Mouse (Mus musculus): ENCODE measurements around the gene Mrpl3. TPM values are rescaled to one million over a fixed set of nuclear protein-coding genes. Genes with fewer than 3 reads are reported as not detected.
A peak's percentile ranks its signal among the peaks of the same experiment; 100 is the strongest.

Mrpl3 gene
- polyA plus RNA-seq, 1 experiment, result 1.5 TPM

- Histone ChIP-seq H3K27me3 (ENCODE audit: control insufficient read depth) (no peaks in the 10 kb centered on the region), H3K4me3 (replicated peaks) (no peak overlapping the region), H3K4me1 (ENCODE audit: control insufficient read depth) (peaks cover 10% of the 10 kb centered on the region), H3K9me3 (ENCODE audit: control insufficient read depth, low read length) (no peaks in the 10 kb centered on the region), H3K36me3 (ENCODE audit: control insufficient read depth) (peaks cover 4% of the 10 kb centered on the region)
- TF ChIP-seq TAL1 (IDR thresholded peaks at IDR 0.05; ENCODE audit: low read length), result no peak
- no peak for TF ChIP-seq GATA1 (IDR thresholded peaks at IDR 0.05; ENCODE audit: low read length)
Measured at GRCm38 (mm10) chr9:105050257-105050656, 2.8 kb upstream of the Mrpl3 start.

- peak overlapping the region; percentile 77 for H3K4me3 ChIP-seq (replicated peaks)
- no peaks in the 10 kb centered on the region for H3K27me3 ChIP-seq (ENCODE audit: control insufficient read depth)
- H3K36me3 ChIP-seq (ENCODE audit: control insufficient read depth), result peaks cover 37% of the 10 kb centered on the region
- TF ChIP-seq GATA1 (IDR thresholded peaks at IDR 0.05; ENCODE audit: low read length) (no peak), TAL1 (IDR thresholded peaks at IDR 0.05; ENCODE audit: low read length) (no peak)
- H3K4me1 ChIP-seq (ENCODE audit: control insufficient read depth), result peaks cover 10% of the 10 kb centered on the region
- no peaks in the 10 kb centered on the region for H3K9me3 ChIP-seq (ENCODE audit: control insufficient read depth, low read length)
Measured at GRCm38 (mm10) chr9:105053812-105054211, 773 bp downstream of the Mrpl3 start.

- Histone ChIP-seq H3K4me3 (replicated peaks) (no peak overlapping the region), H3K36me3 (ENCODE audit: control insufficient read depth) (peaks cover 73% of the 10 kb centered on the region), H3K4me1 (ENCODE audit: control insufficient read depth) (no peaks in the 10 kb centered on the region), H3K9me3 (ENCODE audit: control insufficient read depth, low read length) (no peaks in the 10 kb centered on the region), H3K27me3 (ENCODE audit: control insufficient read depth) (no peaks in the 10 kb centered on the region)
- no peak for TF ChIP-seq TAL1 (IDR thresholded peaks at IDR 0.05; ENCODE audit: low read length)
- TF ChIP-seq GATA1 (IDR thresholded peaks at IDR 0.05; ENCODE audit: low read length), result no peak
Measured at GRCm38 (mm10) chr9:105069106-105069505, 16.1 kb downstream of the Mrpl3 start.

GRCm38 (mm10) chr9:105072991-105073748 is 20.1 kb downstream of the Mrpl3 start:
- TF ChIP-seq GATA1 (IDR thresholded peaks at IDR 0.05; ENCODE audit: low read length), result no peak
- no peak for TF ChIP-seq TAL1 (IDR thresholded peaks at IDR 0.05; ENCODE audit: low read length)
- H3K9me3 ChIP-seq (ENCODE audit: control insufficient read depth, low read length), result no peaks in the 10 kb centered on the region
- no peaks in the 10 kb centered on the region for H3K27me3 ChIP-seq (ENCODE audit: control insufficient read depth)
- peaks cover 67% of the 10 kb centered on the region for H3K36me3 ChIP-seq (ENCODE audit: control insufficient read depth)
- H3K4me3 ChIP-seq (replicated peaks), result no peak overlapping the region
- H3K4me1 ChIP-seq (ENCODE audit: control insufficient read depth), result no peaks in the 10 kb centered on the region

GRCm38 (mm10) chr9:105074851-105075250 is 21.8 kb downstream of the Mrpl3 start:
- no peak for TF ChIP-seq TAL1 (IDR thresholded peaks at IDR 0.05; ENCODE audit: low read length)
- TF ChIP-seq GATA1 (IDR thresholded peaks at IDR 0.05; ENCODE audit: low read length), result no peak
- Histone ChIP-seq H3K4me1 (ENCODE audit: control insufficient read depth) (no peaks in the 10 kb centered on the region), H3K9me3 (ENCODE audit: control insufficient read depth, low read length) (no peaks in the 10 kb centered on the region), H3K27me3 (ENCODE audit: control insufficient read depth) (no peaks in the 10 kb centered on the region), H3K4me3 (replicated peaks) (no peak overlapping the region), H3K36me3 (ENCODE audit: control insufficient read depth) (peaks cover 71% of the 10 kb centered on the region)

GRCm38 (mm10) chr9:105076756-105077424 is 23.9 kb downstream of the Mrpl3 start:
- Histone ChIP-seq H3K27me3 (ENCODE audit: control insufficient read depth) (no peaks in the 10 kb centered on the region), H3K36me3 (ENCODE audit: control insufficient read depth) (peaks cover 61% of the 10 kb centered on the region), H3K4me3 (replicated peaks) (no peak overlapping the region), H3K4me1 (ENCODE audit: control insufficient read depth) (no peaks in the 10 kb centered on the region), H3K9me3 (ENCODE audit: control insufficient read depth, low read length) (no peaks in the 10 kb centered on the region)
- TF ChIP-seq GATA1 (IDR thresholded peaks at IDR 0.05; ENCODE audit: low read length) (no peak), TAL1 (IDR thresholded peaks at IDR 0.05; ENCODE audit: low read length) (no peak)

- H3K4me1 ChIP-seq (ENCODE audit: control insufficient read depth), result no peaks in the 10 kb centered on the region
- H3K4me3 ChIP-seq (replicated peaks), result no peak overlapping the region
- H3K36me3 ChIP-seq (ENCODE audit: control insufficient read depth), result peaks cover 46% of the 10 kb centered on the region
- TF ChIP-seq TAL1 (IDR thresholded peaks at IDR 0.05; ENCODE audit: low read length) (no peak), GATA1 (IDR thresholded peaks at IDR 0.05; ENCODE audit: low read length) (no peak)
- no peaks in the 10 kb centered on the region for H3K9me3 ChIP-seq (ENCODE audit: control insufficient read depth, low read length)
- no peaks in the 10 kb centered on the region for H3K27me3 ChIP-seq (ENCODE audit: control insufficient read depth)
Measured at GRCm38 (mm10) chr9:105078460-105078859, 25.4 kb downstream of the Mrpl3 start.

- Histone ChIP-seq H3K9me3 (ENCODE audit: control insufficient read depth, low read length) (no peaks in the 10 kb centered on the region), H3K27me3 (ENCODE audit: control insufficient read depth) (no peaks in the 10 kb centered on the region), H3K36me3 (ENCODE audit: control insufficient read depth) (peaks cover 33% of the 10 kb centered on the region), H3K4me1 (ENCODE audit: control insufficient read depth) (no peaks in the 10 kb centered on the region), H3K4me3 (replicated peaks) (no peak overlapping the region)
- TF ChIP-seq TAL1 (IDR thresholded peaks at IDR 0.05; ENCODE audit: low read length) (no peak), GATA1 (IDR thresholded peaks at IDR 0.05; ENCODE audit: low read length) (no peak)
Measured at GRCm38 (mm10) chr9:105080246-105080645, 27.2 kb downstream of the Mrpl3 start.

- H3K36me3 ChIP-seq (ENCODE audit: control insufficient read depth), result no peaks in the 10 kb centered on the region
- H3K27me3 ChIP-seq (ENCODE audit: control insufficient read depth), result no peaks in the 10 kb centered on the region
- TF ChIP-seq TAL1 (IDR thresholded peaks at IDR 0.05; ENCODE audit: low read length) (no peak), GATA1 (IDR thresholded peaks at IDR 0.05; ENCODE audit: low read length) (no peak)
Measured at GRCm38 (mm10) chr9:105100807-105101570, 48.0 kb downstream of the Mrpl3 start.

More at GRCm38 (mm10) chr9:105100807-105101570, 48.0 kb downstream of the Mrpl3 start:
- Histone ChIP-seq H3K4me3 (replicated peaks) (no peak overlapping the region), H3K4me1 (ENCODE audit: control insufficient read depth) (no peaks in the 10 kb centered on the region), H3K9me3 (ENCODE audit: control insufficient read depth, low read length) (no peaks in the 10 kb centered on the region)

All from erythroblast, embryonic 14.5 days (primary cell).